8 mouse cellular contexts compared by ENCODE assay signal in the genomic region with DNA sequence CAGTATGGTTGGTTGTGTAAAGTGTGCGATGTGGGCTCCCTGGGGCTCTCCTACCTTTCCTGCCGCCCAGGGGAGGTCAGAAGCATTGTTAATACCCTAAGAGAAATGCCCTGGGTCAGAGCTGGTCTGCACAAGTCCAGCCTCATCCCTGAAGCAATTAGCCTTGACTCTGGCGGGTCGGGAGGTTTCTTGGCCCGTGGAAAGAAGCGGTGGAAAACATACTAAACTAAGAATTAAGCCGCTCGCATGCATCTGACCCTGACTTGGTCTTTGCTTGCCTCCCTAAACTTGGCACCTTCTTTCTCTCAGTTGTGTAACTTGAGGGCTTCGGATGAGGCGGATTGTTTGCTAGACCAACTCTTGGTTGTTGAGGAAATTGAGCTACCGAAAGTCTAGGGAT. TPM values are rescaled to one million over a fixed set of nuclear protein-coding genes. Genes with fewer than 3 reads are reported as not detected.
A peak's percentile ranks its signal among the peaks of the same experiment; 100 is the strongest.
DNase-seq lines count a peak whose midpoint lies in the region; ATAC-seq and TF ChIP-seq lines count a peak whose summit lies in the region.

No protein-coding gene starts in this region.

- no peaks in the 10 kb centered on the region for H3K27me3 ChIP-seq in lung, embryonic 14.5 days (ENCODE audit: insufficient read depth, low read length)
- no peaks in the 10 kb centered on the region for H3K27me3 ChIP-seq in heart, postnatal 0 days (ENCODE audit: control insufficient read depth, insufficient read depth, low read length)
- H3K27me3 ChIP-seq in limb, embryonic 14.5 days (ENCODE audit: control insufficient read depth, insufficient read depth, low read length) = no peaks in the 10 kb centered on the region
- no peaks in the 10 kb centered on the region for H3K27me3 ChIP-seq in small intestine, adult 2 months (ENCODE audit: control insufficient read depth, insufficient read depth, low read length)

- H3K27ac ChIP-seq in lung, embryonic 14.5 days (ENCODE audit: low read depth) = 0 out of 2 replicates have a peak overlapping the region, but pooled peaks have one; percentile 18
- peak overlapping the region; percentile 52 for H3K27ac ChIP-seq in bone marrow, adult 2 months (ENCODE audit: control insufficient read depth, insufficient read depth, low read depth, low read length, poor library complexity)
- H3K27ac ChIP-seq in heart, postnatal 0 days (ENCODE audit: low read depth) = peak overlapping the region; percentile 87
- 0 out of 2 replicates have a peak overlapping the region, but pooled peaks have one; percentile 83 for H3K27ac ChIP-seq in limb, embryonic 14.5 days (replicated peaks; ENCODE audit: low read depth, low read length)
- H3K27ac ChIP-seq in small intestine, adult 2 months (ENCODE audit: insufficient read depth, low read depth, low read length) = peak overlapping the region; percentile 61; the same call in 1 of the 2 replicates

- no peaks in the 10 kb centered on the region for H3K4me1 ChIP-seq in lung, embryonic 14.5 days (ENCODE audit: insufficient read depth)
- H3K4me1 ChIP-seq in bone marrow, adult 2 months (ENCODE audit: control insufficient read depth, insufficient read depth, low read length) = peaks cover 1% of the 10 kb centered on the region; the same call in 1 of the 2 replicates
- H3K4me1 ChIP-seq in heart, postnatal 0 days (ENCODE audit: control insufficient read depth, insufficient read depth) = peaks cover 12% of the 10 kb centered on the region; the same call in 1 of the 2 replicates
- peaks cover 15% of the 10 kb centered on the region for H3K4me1 ChIP-seq in limb, embryonic 14.5 days (ENCODE audit: control insufficient read depth, insufficient read depth, low read length)
- H3K4me1 ChIP-seq in small intestine, adult 2 months (ENCODE audit: control insufficient read depth, insufficient read depth, insufficient read length, low read length) = peaks cover 6% of the 10 kb centered on the region; the same call in 1 of the 2 replicates

- WGBS in lung, embryonic 14.5 days = 14% methylated on average over 11 of the region's 11 CpGs
- 26% methylated on average over 11 of the region's 11 CpGs for WGBS in bone marrow, adult 2 months
- WGBS in heart, postnatal 0 days = 12% methylated on average over 11 of the region's 11 CpGs
- 24% methylated on average over 11 of the region's 11 CpGs for WGBS in limb, embryonic 14.5 days
- 5% methylated on average over 11 of the region's 11 CpGs for WGBS in small intestine, adult 2 months

- H3K9ac ChIP-seq in lung, embryonic 14.5 days = peak overlapping the region; percentile 91
- H3K9ac ChIP-seq in heart, postnatal 0 days (replicated peaks; ENCODE audit: low read depth, low read length) = peak overlapping the region; percentile 97
- peak overlapping the region; percentile 93 for H3K9ac ChIP-seq in limb, embryonic 14.5 days (ENCODE audit: low read depth, low read length, severe bottlenecking)

- no peaks in the 10 kb centered on the region for H3K9me3 ChIP-seq in lung, embryonic 14.5 days (ENCODE audit: low read depth, low read length)
- no peaks in the 10 kb centered on the region for H3K9me3 ChIP-seq in heart, postnatal 0 days (replicated peaks; ENCODE audit: control insufficient read depth, low read length)
- no peaks in the 10 kb centered on the region for H3K9me3 ChIP-seq in limb, embryonic 14.5 days (ENCODE audit: control insufficient read depth, low read length)

- DNase-seq in lung, embryonic 14.5 days = no peak
- DNase-seq in lung, postnatal 14 days = no peak
- DNase-seq in heart, postnatal 0 days (ENCODE audit: low spot score) = no peak
- no peak for DNase-seq in limb, embryonic 14.5 days (ENCODE audit: low spot score)
- DNase-seq in thymus, postnatal 0 days (ENCODE audit: low spot score) = no peak
- DNase-seq in MN1 (ENCODE audit: low spot score) = no peak

- H3K4me3 ChIP-seq in lung, embryonic 14.5 days (ENCODE audit: low read depth, low read length) = peak overlapping the region; percentile 97
- H3K4me3 ChIP-seq in bone marrow, adult 2 months (replicated peaks; ENCODE audit: control insufficient read depth, low read depth, low read length) = peak overlapping the region; percentile 78
- peak overlapping the region; percentile 99 for H3K4me3 ChIP-seq in heart, postnatal 0 days (ENCODE audit: low read depth, low read length)
- peak overlapping the region; percentile 95 for H3K4me3 ChIP-seq in limb, embryonic 14.5 days (replicated peaks; ENCODE audit: low read length)
- peak overlapping the region; percentile 90 for H3K4me3 ChIP-seq in small intestine, adult 2 months (ENCODE audit: low read depth, low read length)

- TF ChIP-seq CTCF in lung, embryonic 14.5 days (IDR thresholded peaks at IDR 0.05; ENCODE audit: low read depth) = no peak
- no peak for TF ChIP-seq CTCF in bone marrow, adult 2 months (IDR thresholded peaks at IDR 0.05; ENCODE audit: control insufficient read depth, insufficient read depth, low read length)
- no peak for TF ChIP-seq CTCF in heart, postnatal 0 days (IDR thresholded peaks at IDR 0.05; ENCODE audit: low read depth)
- no peak for TF ChIP-seq CTCF in small intestine, adult 2 months (IDR thresholded peaks at IDR 0.05; ENCODE audit: extremely low read depth, insufficient read length, insufficient replicate concordance, low read depth, low read length)

- TF ChIP-seq EP300 in heart, postnatal 0 days (IDR thresholded peaks at IDR 0.05; ENCODE audit: low read depth) = no peak

- TF ChIP-seq POLR2A in bone marrow, adult 2 months (IDR thresholded peaks at IDR 0.05; ENCODE audit: borderline replicate concordance, control insufficient read depth, low read depth, low read length) = no peak
- no peak for TF ChIP-seq POLR2A in limb, embryonic 14.5 days (IDR thresholded peaks at IDR 0.05; ENCODE audit: borderline replicate concordance, extremely low read depth, insufficient read depth, insufficient read length)
- TF ChIP-seq POLR2A in small intestine, adult 2 months (IDR thresholded peaks at IDR 0.05; ENCODE audit: low read depth, low read length) = no peak

- peak overlapping the region; percentile 92 for H3K4me2 ChIP-seq in lung, embryonic 14.5 days
- peak overlapping the region; percentile 99 for H3K4me2 ChIP-seq in heart, postnatal 0 days (ENCODE audit: low read depth, low read length)
- H3K4me2 ChIP-seq in limb, embryonic 14.5 days (replicated peaks; ENCODE audit: low read depth, low read length, severe bottlenecking) = peak overlapping the region; percentile 85

- H3K36me3 ChIP-seq in lung, embryonic 14.5 days (ENCODE audit: insufficient read depth) = no peaks in the 10 kb centered on the region
- H3K36me3 ChIP-seq in heart, postnatal 0 days (replicated peaks; ENCODE audit: control insufficient read depth, insufficient read depth, low read length) = no peaks in the 10 kb centered on the region
- no peaks in the 10 kb centered on the region for H3K36me3 ChIP-seq in limb, embryonic 14.5 days (ENCODE audit: control insufficient read depth, insufficient read depth, low read length)
- no peaks in the 10 kb centered on the region for H3K36me3 ChIP-seq in small intestine, adult 2 months (ENCODE audit: control insufficient read depth, insufficient read depth, low read length)

- ATAC-seq in lung, embryonic 14.5 days (ENCODE audit: insufficient read depth) = no peak
- no peak for ATAC-seq in heart, postnatal 0 days (ENCODE audit: insufficient read depth, low read depth)
- no peak for ATAC-seq in limb, embryonic 14.5 days (ENCODE audit: low FRiP score, low read depth)

RNA-seq across cellular contexts. Expression of a gene that starts 1.8 kb away (rescaled TPM):
- 46.6 and 48.9 TPM in 2 replicates for polyA plus RNA-seq in lung, embryonic 14.5 days (2014; fragmentation: Nextera tagmentation; extraction: Ambion mirVana)
- polyA plus RNA-seq in bone marrow, adult 2 months (2011; ENCODE audit: insufficient read depth, insufficient read length, low replicate concordance, missing spikeins) = 103 and 110 TPM in 2 replicates
- 30.8 and 46.9 TPM in 2 replicates for total RNA-seq in heart, postnatal 0 days (2014; rRNA removed; ENCODE audit: low replicate concordance)
- polyA plus RNA-seq in heart, postnatal 0 days (2015; fragmentation: Nextera tagmentation; extraction: Ambion mirVana) = 10.8 and 11.1 TPM in 2 replicates
- 154 and 159 TPM in 2 replicates for polyA plus RNA-seq in limb, embryonic 14.5 days (2012; rRNA removed)
- polyA plus RNA-seq in limb, embryonic 14.5 days (2014; fragmentation: Nextera tagmentation; extraction: Ambion mirVana) = 42.0 and 49.9 TPM in 2 replicates
- 16.0 and 28.3 TPM in 2 replicates for polyA plus RNA-seq in small intestine, adult 2 months (2012; rRNA removed)
- polyA plus RNA-seq in thymus, postnatal 0 days (2015; fragmentation: Nextera tagmentation; extraction: Ambion mirVana) = 22.3 and 27.6 TPM in 2 replicates

Comparison
In these comparisons a context has a peak if more than half of its experiments do, and no peak if none do; other contexts are left out.
1. H3K27ac ChIP-seq: peak in every context shown above with its lines; median percentile 87 in heart, postnatal 0 days; 83 in limb, embryonic 14.5 days; 61 in small intestine, adult 2 months; 52 in bone marrow, adult 2 months; 18 in lung, embryonic 14.5 days.